Mouse (Mus musculus) central nervous system, embryonic 18 days (tissue): ENCODE results near the gene Artn. TPM values are rescaled to one million over a fixed set of nuclear protein-coding genes. Genes with fewer than 3 reads are reported as not detected.

Source experiments
- polyA plus RNA-seq: library from polyadenylated mRNA; depleted of rRNA; stranded (reverse); fragments of >200 nt; gene quantifications from 2 replicates; pipeline ENCODE4 v1.2.3, GENCODE M21; 2012; rRNA removed

Artn gene
- polyA plus RNA-seq, result 0.52 and 0.71 TPM in 2 replicates

GRCm38 (mm10) chr4:117929391-117929881, at the start of gene Artn:
Artn (minus strand) TSS chr4:117929763.

DNA sequence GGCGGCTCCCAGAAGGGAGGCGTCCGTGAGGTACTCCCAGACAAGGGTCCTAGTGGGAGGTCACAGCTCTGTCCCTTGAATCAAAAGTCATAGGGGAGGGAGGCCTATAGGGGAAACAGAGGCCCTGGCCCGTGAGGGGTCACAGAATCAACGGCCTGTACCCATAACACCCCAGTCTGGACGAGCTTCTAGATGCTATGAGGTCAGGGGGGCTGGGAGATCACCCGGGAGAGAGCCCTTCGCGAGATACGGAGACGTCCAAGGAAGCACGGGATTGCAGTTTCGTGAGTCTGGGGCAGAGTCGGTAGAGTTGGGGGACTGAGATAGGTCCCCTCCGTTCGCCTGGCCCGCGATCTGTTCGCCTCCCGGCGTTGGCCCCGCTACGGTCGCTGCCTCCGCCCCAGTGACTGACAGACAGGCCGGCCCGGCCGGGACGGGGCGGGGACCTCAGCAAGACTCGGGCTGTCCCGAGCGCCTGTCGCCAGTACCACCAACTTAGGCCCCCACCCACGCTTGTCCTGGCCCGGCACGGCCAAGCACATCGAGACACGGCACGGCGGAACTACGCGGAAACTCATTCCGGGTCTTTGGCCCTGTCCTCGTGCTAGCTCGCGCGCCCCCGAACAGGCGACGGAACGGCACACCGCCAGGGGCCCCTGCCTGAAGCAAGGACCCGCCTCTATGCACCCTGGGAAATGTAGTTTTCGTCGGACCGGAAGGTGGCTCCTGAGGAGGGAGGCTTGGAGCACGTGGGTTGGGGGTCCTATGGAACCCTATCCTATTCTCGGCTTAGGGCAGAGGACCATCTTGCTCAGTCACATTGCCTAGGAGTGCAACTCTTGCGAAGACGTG, 14.7 kb downstream of the Artn start, which contains the start of gene Ipo13:
TSS of gene Ipo13 (minus strand) at position 409 of the 852 bp plus-strand sequence.

DNA sequence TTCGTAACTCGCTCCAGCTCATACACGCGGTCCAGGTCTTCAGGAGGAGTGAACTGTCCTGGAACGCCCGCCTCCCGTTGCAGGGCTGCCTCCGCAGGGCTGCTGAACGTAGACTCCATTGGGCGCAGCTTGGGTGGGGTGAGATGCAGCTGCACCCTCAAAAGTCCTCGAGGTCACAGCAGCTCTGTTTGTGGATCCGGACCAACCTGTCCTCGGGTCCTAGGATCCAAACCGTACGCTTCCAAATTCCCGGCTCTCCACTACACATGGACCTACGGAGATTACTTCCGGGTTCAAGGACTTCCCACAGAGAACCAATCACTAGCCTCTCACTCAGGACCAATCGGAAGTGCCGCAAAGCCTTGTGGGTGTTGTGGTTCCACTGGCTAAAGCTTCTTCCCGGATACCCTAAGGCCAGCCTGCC, 37.8 kb downstream of the Artn start, which contains the start of gene Dph2:
TSS of gene Dph2 (minus strand) at position 295 of the 424 bp plus-strand sequence.

GRCm38 (mm10) chr4:117887133-117887532, 42.4 kb downstream of the Artn start, which contains the start of gene Atp6v0b:
Atp6v0b (minus strand) TSS chr4:117887333.

DNA sequence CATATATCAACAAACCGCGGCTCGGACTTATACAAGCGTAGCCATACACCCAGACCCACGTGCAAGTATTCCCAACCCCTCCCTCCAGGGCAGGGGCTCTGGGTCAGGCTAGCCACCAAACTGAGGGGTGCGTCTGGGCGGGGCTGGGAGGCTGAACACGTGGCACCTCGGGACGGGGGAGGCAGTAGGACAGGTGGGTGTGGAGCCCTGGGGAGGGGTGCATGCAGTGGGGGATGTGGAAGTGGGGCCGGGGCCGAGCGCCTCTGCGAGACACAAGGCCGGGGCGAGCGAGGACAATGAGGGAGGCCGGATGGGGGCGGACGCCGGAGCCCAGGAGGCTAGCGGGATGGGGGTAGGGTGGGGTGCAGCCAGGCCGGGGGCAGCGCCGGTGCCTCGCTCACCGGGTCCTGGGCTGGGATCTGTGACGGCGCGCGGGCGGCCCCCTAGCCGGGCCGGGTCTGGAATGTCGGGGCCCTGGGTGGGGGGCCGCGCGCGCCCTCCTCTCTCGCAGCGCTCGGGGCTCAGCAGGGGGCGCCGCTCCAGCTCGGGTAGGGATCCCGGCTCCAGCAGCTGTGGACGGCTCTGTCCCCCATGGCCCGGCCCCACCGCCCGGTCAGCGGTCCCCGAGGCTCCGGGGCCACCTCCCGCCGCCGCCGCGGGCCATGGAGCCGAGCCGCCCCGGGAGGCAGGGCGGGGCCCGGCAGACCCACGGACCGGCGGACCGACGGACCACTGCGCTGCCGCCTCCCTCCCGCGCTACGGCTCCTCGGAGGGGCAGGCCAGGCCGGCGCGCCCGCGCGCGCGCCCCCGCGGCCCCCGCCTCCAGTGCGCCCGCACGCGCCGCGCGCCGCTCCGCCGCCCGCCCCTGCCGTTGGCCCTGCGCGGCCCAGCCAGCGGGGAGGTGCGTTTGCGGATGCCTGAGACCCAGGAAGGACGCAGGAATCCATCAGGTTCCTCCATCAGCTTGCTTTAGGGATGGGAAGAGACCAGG, 46.6 kb downstream of the Artn start, which contains the start of gene B4galt2:
TSS of gene B4galt2 (minus strand) at position 787 of the 991 bp plus-strand sequence.

Other genes starting within 250 kb of the Artn start
- 66.5 and 66.9 TPM in 2 replicates for gene Dmap1, start 247.5 kb downstream of the Artn start, polyA plus RNA-seq
- not detected in 2 replicates for gene Gm12845, start 205.4 kb downstream of the Artn start, polyA plus RNA-seq
- 0.01 TPM in 1 of 2 replicates, not detected in the other for gene Klf17, start 164.1 kb downstream of the Artn start, polyA plus RNA-seq
- 30.1 and 39.0 TPM in 2 replicates for gene Slc6a9, start 95.3 kb downstream of the Artn start, polyA plus RNA-seq
- gene Ccdc24, start 57.2 kb downstream of the Artn start, polyA plus RNA-seq, result 12.6 and 13.0 TPM in 2 replicates
- 131 and 155 TPM in 2 replicates for gene B4galt2, start 46.3 kb downstream of the Artn start, polyA plus RNA-seq
- 587 and 662 TPM in 2 replicates for gene Atp6v0b, start 42.4 kb downstream of the Artn start, polyA plus RNA-seq
- gene Dph2, start 37.7 kb downstream of the Artn start, polyA plus RNA-seq, result 24.6 and 25.0 TPM in 2 replicates
- 104 and 105 TPM in 2 replicates for gene Ipo13, start 14.8 kb downstream of the Artn start, polyA plus RNA-seq
- gene St3gal3, start 205.2 kb upstream of the Artn start, polyA plus RNA-seq, result 31.2 and 31.9 TPM in 2 replicates